Mouse (Mus musculus): Measurements from ENCODE around the gene Cdkn2b. TPM values are rescaled to one million over a fixed set of nuclear protein-coding genes. Genes with fewer than 3 reads are reported as not detected.
A peak's percentile ranks its signal among the peaks of the same experiment; 100 is the strongest.

Gene Cdkn2b
- 0.54 and 2.2 TPM in 2 replicates for polyA plus RNA-seq (2016; fragmentation: Nextera tagmentation; extraction: Ambion mirVana)

- H3K27me3 ChIP-seq (ENCODE audit: insufficient read depth, poor library complexity, severe bottlenecking) = peaks cover 87% of the 10 kb centered on the region
These were observed at the start of gene Cdkn2b for GRCm38 (mm10) chr4:89310491-89311254. Cdkn2b (minus strand) TSS chr4:89311039.

GRCm38 (mm10) chr4:89360349-89360748 lies 49.5 kb upstream of the Cdkn2b start:
- WGBS = 77% methylated on average over 3 of the region's 3 CpGs
- DNase-seq (ENCODE audit: low spot score) = no peak
- Histone ChIP-seq H3K27me3 (ENCODE audit: insufficient read depth, poor library complexity, severe bottlenecking) (no peaks in the 10 kb centered on the region), H3K4me3 (no peak overlapping the region), H3K9me3 (no peaks in the 10 kb centered on the region), H3K27ac (no peak overlapping the region), H3K36me3 (no peaks in the 10 kb centered on the region), H3K4me1 (replicated peaks) (no peaks in the 10 kb centered on the region)

More at GRCm38 (mm10) chr4:89310491-89311254, at the start of gene Cdkn2b:
- under 1% methylated on average over 61 of the region's 61 CpGs for WGBS
- peaks cover 10% of the 10 kb centered on the region for H3K4me1 ChIP-seq (replicated peaks)
- H3K27ac ChIP-seq = no peak within 1 kb of the TSS
- no peaks in the 10 kb centered on the region for H3K9me3 ChIP-seq
- DNase-seq (ENCODE audit: low spot score) = peak; percentile 90
- H3K4me3 ChIP-seq = peak within 1 kb of the TSS; percentile 63
- H3K36me3 ChIP-seq = no peaks in the 10 kb centered on the region

- no peak overlapping the region for H3K4me3 ChIP-seq
- H3K36me3 ChIP-seq = no peaks in the 10 kb centered on the region
- no peaks in the 10 kb centered on the region for H3K27me3 ChIP-seq (ENCODE audit: insufficient read depth, poor library complexity, severe bottlenecking)
- H3K27ac ChIP-seq = no peak overlapping the region
- H3K4me1 ChIP-seq (replicated peaks) = no peaks in the 10 kb centered on the region
- 95% methylated on average over 6 of the region's 6 CpGs for WGBS
- H3K9me3 ChIP-seq = no peaks in the 10 kb centered on the region
- no peak for DNase-seq (ENCODE audit: low spot score)
These were observed 48.7 kb upstream of the Cdkn2b start for GRCm38 (mm10) chr4:89359506-89359905.

- Histone ChIP-seq H3K4me1 (replicated peaks) (no peaks in the 10 kb centered on the region), H3K27me3 (ENCODE audit: insufficient read depth, poor library complexity, severe bottlenecking) (no peaks in the 10 kb centered on the region), H3K36me3 (no peaks in the 10 kb centered on the region), H3K4me3 (no peak overlapping the region), H3K27ac (no peak overlapping the region), H3K9me3 (no peaks in the 10 kb centered on the region)
- WGBS = 56% methylated on average over 9 of the region's 9 CpGs
- DNase-seq (ENCODE audit: low spot score) = no peak
These were observed 43.1 kb upstream of the Cdkn2b start for GRCm38 (mm10) chr4:89353935-89354334.

GRCm38 (mm10) chr4:89353071-89353582 lies 42.3 kb upstream of the Cdkn2b start:
- no peak overlapping the region for H3K27ac ChIP-seq
- DNase-seq (ENCODE audit: low spot score) = no peak
- H3K36me3 ChIP-seq = no peaks in the 10 kb centered on the region
- 90% methylated on average over 3 of the region's 3 CpGs for WGBS
- no peaks in the 10 kb centered on the region for H3K4me1 ChIP-seq (replicated peaks)
- no peaks in the 10 kb centered on the region for H3K27me3 ChIP-seq (ENCODE audit: insufficient read depth, poor library complexity, severe bottlenecking)
- no peaks in the 10 kb centered on the region for H3K9me3 ChIP-seq
- no peak overlapping the region for H3K4me3 ChIP-seq

GRCm38 (mm10) chr4:89351474-89351873 lies 40.6 kb upstream of the Cdkn2b start:
- H3K36me3 ChIP-seq = no peaks in the 10 kb centered on the region
- H3K4me1 ChIP-seq (replicated peaks) = no peaks in the 10 kb centered on the region
- H3K27ac ChIP-seq = no peak overlapping the region
- 60% methylated on average over 5 of the region's 5 CpGs for WGBS
- H3K27me3 ChIP-seq (ENCODE audit: insufficient read depth, poor library complexity, severe bottlenecking) = no peaks in the 10 kb centered on the region
- no peaks in the 10 kb centered on the region for H3K9me3 ChIP-seq
- no peak for DNase-seq (ENCODE audit: low spot score)
- H3K4me3 ChIP-seq = no peak overlapping the region

GRCm38 (mm10) chr4:89350938-89351451 lies 40.2 kb upstream of the Cdkn2b start:
- WGBS = 80% methylated on average over 6 of the region's 6 CpGs
- H3K36me3 ChIP-seq = no peaks in the 10 kb centered on the region
- H3K9me3 ChIP-seq = no peaks in the 10 kb centered on the region
- H3K4me3 ChIP-seq = no peak overlapping the region
- H3K27ac ChIP-seq = no peak overlapping the region
- H3K27me3 ChIP-seq (ENCODE audit: insufficient read depth, poor library complexity, severe bottlenecking) = no peaks in the 10 kb centered on the region
- H3K4me1 ChIP-seq (replicated peaks) = no peaks in the 10 kb centered on the region
- no peak for DNase-seq (ENCODE audit: low spot score)

GRCm38 (mm10) chr4:89350391-89350790 lies 39.6 kb upstream of the Cdkn2b start:
- Histone ChIP-seq H3K4me3 (no peak overlapping the region), H3K4me1 (replicated peaks) (no peaks in the 10 kb centered on the region), H3K9me3 (no peaks in the 10 kb centered on the region), H3K36me3 (no peaks in the 10 kb centered on the region), H3K27me3 (ENCODE audit: insufficient read depth, poor library complexity, severe bottlenecking) (no peaks in the 10 kb centered on the region), H3K27ac (no peak overlapping the region)
- WGBS = 65% methylated on average over 9 of the region's 9 CpGs
- DNase-seq (ENCODE audit: low spot score) = no peak

GRCm38 (mm10) chr4:89348842-89349241 lies 38.0 kb upstream of the Cdkn2b start:
- H3K27me3 ChIP-seq (ENCODE audit: insufficient read depth, poor library complexity, severe bottlenecking) = no peaks in the 10 kb centered on the region
- no peaks in the 10 kb centered on the region for H3K36me3 ChIP-seq
- DNase-seq (ENCODE audit: low spot score) = no peak
- WGBS = 64% methylated on average over 5 of the region's 5 CpGs
- H3K4me3 ChIP-seq = no peak overlapping the region
- H3K4me1 ChIP-seq (replicated peaks) = no peaks in the 10 kb centered on the region
- H3K27ac ChIP-seq = no peak overlapping the region
- no peaks in the 10 kb centered on the region for H3K9me3 ChIP-seq

- Histone ChIP-seq H3K27me3 (ENCODE audit: insufficient read depth, poor library complexity, severe bottlenecking) (peaks cover 59% of the 10 kb centered on the region), H3K9me3 (no peaks in the 10 kb centered on the region), H3K27ac (no peak overlapping the region), H3K36me3 (no peaks in the 10 kb centered on the region), H3K4me1 (replicated peaks) (peaks cover 10% of the 10 kb centered on the region), H3K4me3 (no peak overlapping the region)
- peak; percentile 59 for DNase-seq (ENCODE audit: low spot score)
- 16% methylated on average over 13 of the region's 13 CpGs for WGBS
These were observed 2.6 kb upstream of the Cdkn2b start for GRCm38 (mm10) chr4:89313461-89313860.

GRCm38 (mm10) chr4:89309996-89310395 lies 843 bp downstream of the Cdkn2b start:
- WGBS = under 1% methylated on average over 11 of the region's 11 CpGs
- Histone ChIP-seq H3K27ac (no peak overlapping the region), H3K36me3 (no peaks in the 10 kb centered on the region), H3K4me1 (replicated peaks) (peaks cover 10% of the 10 kb centered on the region), H3K9me3 (no peaks in the 10 kb centered on the region), H3K4me3 (peak overlapping the region; percentile 63), H3K27me3 (ENCODE audit: insufficient read depth, poor library complexity, severe bottlenecking) (peaks cover 94% of the 10 kb centered on the region)
- peak; percentile 13 for DNase-seq (ENCODE audit: low spot score)

- DNase-seq (ENCODE audit: low spot score) = peak; percentile 18
- no peak overlapping the region for H3K4me3 ChIP-seq
- 7% methylated on average over 3 of the region's 3 CpGs for WGBS
These were observed 2.8 kb downstream of the Cdkn2b start for GRCm38 (mm10) chr4:89308001-89308400.

GRCm38 (mm10) chr4:89306798-89307365 lies 4.0 kb downstream of the Cdkn2b start:
- no peaks in the 10 kb centered on the region for H3K9me3 ChIP-seq
- H3K4me1 ChIP-seq (replicated peaks) = peaks cover 18% of the 10 kb centered on the region
- H3K4me3 ChIP-seq = no peak overlapping the region
- peaks cover 100% of the 10 kb centered on the region for H3K27me3 ChIP-seq (ENCODE audit: insufficient read depth, poor library complexity, severe bottlenecking)
- DNase-seq (ENCODE audit: low spot score) = peak; percentile 37
- WGBS = under 1% methylated on average over 25 of the region's 25 CpGs
- no peaks in the 10 kb centered on the region for H3K36me3 ChIP-seq
- H3K27ac ChIP-seq = no peak overlapping the region

More at GRCm38 (mm10) chr4:89308001-89308400, 2.8 kb downstream of the Cdkn2b start:
- Histone ChIP-seq H3K9me3 (no peaks in the 10 kb centered on the region), H3K27ac (no peak overlapping the region), H3K4me1 (replicated peaks) (peaks cover 16% of the 10 kb centered on the region), H3K27me3 (ENCODE audit: insufficient read depth, poor library complexity, severe bottlenecking) (peaks cover 99% of the 10 kb centered on the region), H3K36me3 (no peaks in the 10 kb centered on the region)
